Mouse (Mus musculus) urinary bladder, postnatal 4 days (tissue): ENCODE results near the gene AI467606.

Source experiments
- DNase-seq, 2 experiments: peaks; one replicate each; pipeline ENCODE4 v3.0.0; 2021 to 2022; ENCODE audit warnings: low spot score in 2 of 2

AI467606 gene

DNA sequence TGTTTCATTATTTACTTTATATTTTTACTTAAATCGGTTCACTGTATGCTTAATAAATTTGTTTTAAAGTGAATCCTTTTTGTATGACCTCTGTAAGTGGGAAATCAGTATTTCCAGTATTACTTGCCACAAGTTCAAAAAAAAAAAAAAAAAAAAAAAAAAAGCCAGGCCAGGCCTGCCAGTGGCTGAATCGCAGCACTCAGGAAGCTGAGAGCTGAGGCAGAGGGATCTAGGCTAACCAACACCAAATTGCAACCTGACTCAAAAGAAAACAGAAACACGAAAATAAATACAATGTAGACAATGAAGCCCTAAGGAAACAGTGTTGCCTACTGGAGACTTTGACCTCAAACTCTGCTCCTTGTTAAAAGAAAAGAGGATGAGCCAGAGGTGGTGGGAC lies 2.8 kb downstream of the AI467606 start:
- DNase-seq: no peak

- DNase-seq: no peak
Measured at GRCm38 (mm10) chr7:127096456-127096855, 5.3 kb downstream of the AI467606 start.

DNA sequence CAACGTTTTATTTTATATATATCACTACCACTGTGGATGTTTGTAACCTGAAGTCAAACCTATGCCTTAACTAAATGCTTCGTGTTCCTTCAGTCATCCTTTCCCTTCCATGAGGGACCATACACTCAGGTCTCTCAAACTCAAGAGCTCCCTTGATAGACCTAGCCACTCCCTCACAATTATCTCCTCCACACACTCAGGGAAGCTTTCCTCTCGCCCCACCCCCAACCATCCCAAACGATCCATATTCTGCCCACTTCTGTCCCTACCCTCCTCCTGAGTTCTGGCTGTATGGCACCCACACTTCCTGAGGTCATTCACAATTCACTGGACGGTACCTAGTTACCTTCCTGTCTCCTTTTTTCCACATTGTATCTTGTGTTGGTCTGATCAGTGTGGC lies 7.4 kb downstream of the AI467606 start:
- no peak for DNase-seq

DNA sequence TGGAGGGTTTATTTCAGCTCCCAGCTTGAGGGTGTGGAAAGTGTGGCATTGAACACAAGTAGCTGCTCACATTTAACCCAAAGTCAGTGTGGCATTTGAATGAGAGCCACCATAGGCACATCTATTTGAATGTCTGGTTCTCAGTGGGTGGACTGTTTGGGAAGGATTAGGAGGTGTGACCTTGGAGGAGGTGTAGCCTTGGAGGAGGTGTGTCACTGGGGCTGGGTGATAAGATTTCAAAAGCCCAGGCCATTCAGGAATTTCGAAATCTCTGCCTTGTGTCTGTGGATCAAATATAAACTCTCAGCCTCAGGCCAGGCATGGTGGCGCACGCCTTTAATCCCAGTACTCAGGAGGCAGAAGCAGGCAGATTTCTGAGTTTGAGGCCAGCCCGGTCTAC lies 7.8 kb downstream of the AI467606 start:
- no peak for DNase-seq

GRCm38 (mm10) chr7:127099528-127099927 lies 8.4 kb downstream of the AI467606 start:
- no peak for DNase-seq

GRCm38 (mm10) chr7:127101451-127102016 lies 10.4 kb downstream of the AI467606 start:
- no peak for DNase-seq

DNA sequence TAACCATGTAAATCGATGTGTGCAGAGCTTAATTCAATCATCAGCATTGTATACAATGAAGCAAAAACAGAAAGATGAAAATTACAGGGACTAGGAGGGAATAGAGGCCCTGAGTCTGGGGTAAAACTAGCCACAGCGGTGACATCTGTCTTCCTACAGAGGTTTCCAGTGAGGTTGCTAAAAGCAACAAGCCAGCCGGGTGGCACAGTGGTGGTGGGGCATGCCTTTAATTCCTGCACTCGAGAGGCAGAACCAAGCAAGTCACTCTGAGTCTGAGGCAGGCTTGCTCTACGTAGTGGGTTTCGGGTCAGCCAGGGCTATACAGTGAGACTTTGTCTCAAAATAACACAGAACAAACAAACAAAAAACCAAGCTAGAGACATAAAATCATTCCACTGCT lies 11.0 kb downstream of the AI467606 start:
- no peak for DNase-seq

DNA sequence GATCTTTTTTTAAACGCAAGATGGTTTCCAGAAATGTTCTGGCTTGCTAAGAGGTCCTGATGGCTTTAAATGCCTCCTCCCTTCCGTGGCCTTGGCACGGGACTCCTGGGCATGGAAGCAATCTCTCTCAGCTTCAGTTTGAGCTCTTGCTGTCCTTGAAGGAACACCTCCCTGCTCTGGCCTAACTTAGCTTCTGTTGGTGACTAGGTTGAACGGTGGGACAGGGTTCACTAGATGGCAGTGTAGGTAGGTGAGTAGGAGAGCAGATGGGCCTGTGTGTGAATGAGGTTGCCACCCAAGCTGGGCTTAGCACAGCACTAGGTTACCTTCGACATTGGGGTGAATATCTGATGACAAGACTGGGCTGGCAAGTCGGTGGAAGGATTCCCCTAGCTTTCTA lies 12.8 kb downstream of the AI467606 start:
- no peak for DNase-seq

GRCm38 (mm10) chr7:127104560-127105332 lies 13.6 kb downstream of the AI467606 start:
- peak; percentile 64 to 69 for DNase-seq

DNA sequence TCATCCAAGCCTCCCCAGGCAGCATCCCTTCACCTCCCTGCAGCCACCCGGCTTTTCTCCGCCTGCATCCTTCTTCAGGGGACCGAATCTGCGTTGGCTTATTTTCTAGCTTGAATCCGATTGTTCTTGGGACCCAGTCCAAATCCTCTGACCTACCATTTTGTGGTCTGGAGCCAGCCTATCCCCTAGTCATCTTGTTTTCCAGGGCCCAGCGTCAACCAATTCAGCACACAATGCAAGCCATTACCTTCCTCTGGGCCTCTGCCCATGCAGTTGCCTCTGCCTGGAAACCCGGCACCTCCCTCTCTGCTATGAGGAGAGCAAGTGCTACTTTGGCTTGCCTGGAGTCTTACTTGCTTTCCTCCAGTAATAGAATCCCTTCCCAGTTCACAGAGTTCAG lies 14.4 kb downstream of the AI467606 start:
- no peak for DNase-seq

DNA sequence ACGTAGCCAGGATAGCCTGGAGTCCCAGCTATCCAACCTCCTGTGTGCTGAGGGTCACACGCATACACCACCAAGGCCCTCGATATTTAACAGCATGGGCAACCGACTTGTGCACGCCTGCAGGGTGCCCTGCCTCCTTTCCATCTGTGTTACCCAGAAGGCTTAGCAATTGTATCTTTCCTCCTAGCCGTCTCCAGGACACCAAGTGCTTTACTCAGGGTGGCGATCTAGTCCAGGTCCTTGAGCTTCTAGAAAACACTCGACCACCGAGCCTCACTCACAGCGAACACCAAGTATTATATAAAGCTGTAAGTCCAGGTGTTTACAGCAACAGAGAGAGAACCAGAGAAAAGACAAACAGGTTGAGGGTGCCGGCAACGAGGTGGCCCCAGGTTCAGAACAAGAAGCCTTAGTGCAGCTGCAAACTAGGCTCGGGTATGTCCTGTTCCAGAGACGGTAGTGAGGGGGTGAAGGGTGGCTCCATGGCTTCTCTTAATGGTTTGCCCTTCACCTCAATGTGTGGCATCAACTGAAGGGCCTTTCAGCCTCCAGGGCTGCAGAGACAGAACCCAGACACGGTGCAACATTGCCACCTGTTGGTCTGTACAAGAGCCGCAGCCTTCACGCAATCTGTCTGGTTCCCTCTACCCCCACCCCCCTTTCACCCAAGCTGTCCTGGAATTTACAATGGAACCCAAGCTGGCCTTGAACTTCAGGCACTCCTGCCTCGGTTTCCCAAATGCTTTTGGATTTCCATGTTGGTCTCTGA lies 19.3 kb downstream of the AI467606 start:
- DNase-seq: peak; percentile 57 to 76

- no peak for DNase-seq
Measured at GRCm38 (mm10) chr7:127111461-127111860, 20.3 kb downstream of the AI467606 start.

DNA sequence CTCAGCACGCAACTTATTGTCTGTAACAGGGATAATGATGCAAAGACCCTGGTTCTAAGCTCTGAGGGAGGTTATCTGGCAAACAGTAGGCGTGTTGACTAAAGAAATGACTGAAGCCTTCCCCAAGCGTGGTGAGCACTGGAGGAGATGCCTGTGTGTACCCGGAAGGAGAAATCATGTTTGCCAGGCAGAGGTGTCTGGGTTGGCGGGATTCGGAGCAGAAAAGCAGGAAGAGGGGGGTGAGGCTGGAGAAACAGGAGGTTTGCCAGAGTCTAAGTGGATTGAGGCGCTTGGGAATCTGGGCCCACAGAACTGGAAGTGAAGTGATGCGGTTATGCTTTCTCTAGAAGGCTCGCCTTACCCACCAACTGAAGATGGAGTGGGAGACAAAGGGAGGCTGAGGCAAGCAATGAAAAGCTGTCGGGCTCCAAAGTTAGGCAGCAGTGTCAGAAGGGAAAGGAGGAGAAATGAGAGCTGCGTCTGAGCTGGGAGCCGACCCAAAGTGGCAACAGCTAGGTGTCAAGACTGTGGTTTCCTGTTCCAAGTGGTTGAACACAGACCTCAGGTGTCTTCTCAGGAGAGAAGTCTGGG lies 21.2 kb downstream of the AI467606 start:
- no peak for DNase-seq

- DNase-seq: no peak
Measured at GRCm38 (mm10) chr7:127112921-127113597, 21.9 kb downstream of the AI467606 start.

DNA sequence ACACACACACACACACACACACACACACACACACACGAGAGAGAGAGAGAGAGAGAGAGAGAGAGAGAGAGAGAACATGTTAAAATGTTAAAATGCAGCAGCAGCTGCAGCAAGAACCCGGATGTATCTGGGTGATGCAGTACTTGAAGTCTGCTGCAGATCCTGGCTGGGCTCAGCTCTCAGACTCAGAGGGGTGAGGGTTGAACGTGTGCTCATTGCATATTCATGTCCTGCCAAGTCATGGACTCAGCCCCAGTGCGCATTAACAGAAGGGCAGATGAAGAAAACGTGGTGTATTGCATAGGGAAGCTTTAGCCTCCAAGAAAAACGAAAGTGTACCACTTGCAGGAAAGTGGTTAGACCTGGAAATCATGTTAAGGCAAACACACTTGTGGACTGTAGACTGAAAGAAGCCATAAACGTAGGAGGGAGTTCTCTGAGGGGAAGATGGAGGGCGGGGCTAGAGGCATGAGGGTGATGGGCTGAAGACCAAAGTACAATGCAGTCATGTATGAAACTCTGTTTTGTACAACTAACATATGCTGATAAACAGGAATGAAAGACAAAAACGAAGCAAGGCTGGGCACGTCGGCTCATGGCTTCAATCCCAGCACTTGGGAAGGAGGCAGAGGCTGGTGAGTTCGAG lies 22.6 kb downstream of the AI467606 start:
- DNase-seq: no peak

DNA sequence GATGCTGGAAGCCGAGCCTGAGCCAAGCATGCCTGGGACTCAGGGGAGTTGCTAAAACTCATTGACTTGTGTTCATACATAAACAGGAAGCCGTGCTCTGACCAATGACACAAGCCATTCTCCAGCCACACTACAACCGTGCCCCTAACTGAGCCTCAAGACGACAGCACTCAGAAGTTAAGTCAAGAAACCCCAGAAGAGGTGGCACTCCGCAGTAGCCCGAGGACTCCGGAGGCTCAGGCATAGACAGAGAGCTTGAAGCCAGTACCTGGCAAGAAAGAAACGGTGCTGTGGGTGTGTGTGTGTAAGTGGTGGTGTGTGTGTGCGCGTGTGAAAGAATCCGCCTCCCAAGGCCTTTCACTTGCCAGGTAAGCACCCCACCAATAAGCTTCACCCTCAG lies 23.8 kb downstream of the AI467606 start:
- no peak for DNase-seq

DNA sequence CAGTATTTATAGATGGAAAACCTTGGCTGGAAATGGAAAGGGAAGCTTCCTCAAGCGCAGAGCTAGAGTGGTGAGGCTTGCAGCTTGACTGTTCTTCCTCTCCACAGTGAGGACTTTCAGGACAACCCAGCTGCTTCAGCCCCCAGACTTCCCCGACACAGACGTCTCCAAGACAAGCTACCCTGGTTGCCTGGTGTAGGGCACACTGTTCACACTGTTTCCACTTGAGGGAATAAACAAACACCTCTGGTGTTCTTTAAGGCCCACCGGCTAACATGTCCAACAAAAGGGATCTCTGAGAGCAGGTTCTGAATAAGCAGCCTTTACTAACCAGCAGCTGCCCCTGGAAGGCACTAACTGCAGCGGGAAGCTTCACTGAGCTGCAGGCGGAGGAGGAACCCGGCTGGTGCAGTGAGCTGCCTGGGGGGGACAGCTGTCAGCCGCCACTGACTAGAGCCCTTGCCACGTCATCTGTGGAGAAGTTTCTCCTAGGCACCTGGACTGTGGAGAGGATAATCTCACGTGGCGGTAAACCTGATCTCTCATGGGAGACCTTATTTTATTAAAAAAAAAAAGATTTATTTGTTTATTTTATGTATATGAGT lies 25.3 kb downstream of the AI467606 start:
- DNase-seq: no peak

GRCm38 (mm10) chr7:127117948-127118347 lies 26.8 kb downstream of the AI467606 start:
- DNase-seq: no peak

GRCm38 (mm10) chr7:127118671-127119445 lies 27.7 kb downstream of the AI467606 start:
- no peak for DNase-seq
